Mouse (Mus musculus) limb, embryonic 10.5 days (tissue): Measurements from ENCODE around the gene Rnf128. TPM values are rescaled to one million over a fixed set of nuclear protein-coding genes. Genes with fewer than 3 reads are reported as not detected.
"Not testable (repeated sequence)": the region's sequence is repeated elsewhere in the genome, so short reads cannot be mapped to it uniquely, and the experiment has no call there.

Experiments
- DNase-seq: peaks from one replicate; pipeline ENCODE4 v3.0.0-alpha.2; 2017; ENCODE audit warnings: low spot score
- H3K27ac ChIP-seq: fragments of 300-500 bp; sonication (generic); 2 replicates; pipeline ENCODE4 v1.5.1; 2016; ENCODE audit warnings: mild to moderate bottlenecking
- H3K27me3 ChIP-seq: fragments of 300-500 bp; sonication (generic); 2 replicates; pipeline ENCODE4 v1.6.1; 2016; ENCODE audit warnings: low read depth, mild to moderate bottlenecking; ENCODE audit not compliant: poor library complexity, severe bottlenecking
- H3K36me3 ChIP-seq: fragments of 300-500 bp; sonication (generic); 2 replicates; pipeline ENCODE4 v1.6.1; 2016; ENCODE audit warnings: mild to moderate bottlenecking, moderate library complexity
- H3K4me1 ChIP-seq: fragments of 300-500 bp; sonication (generic); 2 replicates; pipeline ENCODE4 v1.6.1; 2016
- H3K4me3 ChIP-seq: fragments of 300-500 bp; sonication (generic); 2 replicates; pipeline ENCODE4 v1.5.1; 2016; ENCODE audit warnings: mild to moderate bottlenecking, moderate library complexity
- H3K9me3 ChIP-seq: fragments of 300-500 bp; sonication (generic); replicated peaks from 2 replicates; pipeline ENCODE4 v1.6.1; 2016; ENCODE audit warnings: mild to moderate bottlenecking
- WGBS: fragments of 180-500 bp; shearing (Covaris S2); methylation state at CpG from one replicate; pipeline ENCODE4 v1.1.7; 2016; 5-methylcytosine and 5-hydroxymethylcytosine counted together
- polyA plus RNA-seq: library from polyadenylated mRNA; unstranded; fragments of >200 nt; fragmentation: Nextera tagmentation; extraction: Ambion mirVana; gene quantifications from 2 replicates; pipeline ENCODE4 v1.2.1, GENCODE M21; 2016

Rnf128 gene
- polyA plus RNA-seq, 1 experiment from 2014 or later = 3.4 TPM

DNA sequence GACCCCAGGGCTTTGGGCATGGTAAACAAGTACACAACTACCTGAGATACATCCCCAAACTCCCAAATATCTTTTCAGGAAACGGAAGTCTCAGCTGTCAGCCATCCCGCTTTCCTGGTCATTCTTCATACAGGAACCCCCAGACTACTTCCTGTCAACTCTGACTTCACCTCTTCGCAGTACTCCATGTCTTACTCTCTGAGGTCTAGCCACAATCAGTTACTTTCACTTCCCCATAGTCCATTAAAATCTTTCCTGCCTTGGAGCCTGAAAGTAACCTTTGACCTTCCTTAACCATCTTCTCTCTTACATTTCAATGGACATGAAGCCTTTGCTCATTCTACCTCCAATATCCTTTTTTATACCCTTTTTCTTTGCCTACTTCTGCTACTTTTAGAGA lies 6.9 kb downstream of the Rnf128 start:
- 86% methylated on average over 3 of the region's 3 CpGs for WGBS
- H3K4me1 ChIP-seq = no peaks in the 10 kb centered on the region
- no peak overlapping the region for H3K27ac ChIP-seq
- H3K36me3 ChIP-seq = no peaks in the 10 kb centered on the region
- no peaks in the 10 kb centered on the region for H3K9me3 ChIP-seq
- no peak overlapping the region for H3K4me3 ChIP-seq
- H3K27me3 ChIP-seq = peaks cover 59% of the 10 kb centered on the region
- DNase-seq = no peak

DNA sequence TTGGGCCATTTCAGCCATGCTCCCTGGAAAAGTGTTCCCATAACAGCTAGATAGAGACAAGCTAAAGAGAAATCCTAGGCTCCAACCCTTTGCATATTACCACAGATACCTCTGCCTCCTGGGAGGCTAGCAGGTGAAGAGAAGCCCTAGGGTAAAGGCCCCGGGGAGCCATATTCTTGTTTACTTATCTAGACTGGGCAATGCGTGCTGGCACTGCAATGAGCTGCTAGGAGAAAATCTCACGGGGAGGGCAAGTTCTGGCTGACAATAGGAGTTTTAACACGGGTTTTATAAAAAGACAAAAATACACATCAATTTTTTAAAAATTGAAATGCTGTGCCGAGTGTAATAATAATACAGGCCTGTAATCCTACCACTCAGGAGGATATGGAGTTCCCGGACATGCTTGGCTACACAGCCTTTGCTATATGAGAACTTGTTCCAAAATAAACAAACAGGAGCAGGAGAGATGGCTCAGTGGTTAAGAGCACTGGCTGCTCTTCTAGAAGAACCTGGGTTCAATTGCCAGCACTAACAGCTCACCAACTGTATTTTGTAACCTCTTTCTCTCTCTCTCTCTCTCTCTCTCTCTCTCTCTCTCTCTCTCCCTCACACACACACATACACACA lies 15.6 kb downstream of the Rnf128 start:
- Histone ChIP-seq H3K27ac (no peak overlapping the region), H3K9me3 (no peaks in the 10 kb centered on the region), H3K4me3 (no peak overlapping the region), H3K4me1 (no peaks in the 10 kb centered on the region), H3K36me3 (no peaks in the 10 kb centered on the region), H3K27me3 (peaks cover 34% of the 10 kb centered on the region; the same call in 1 of the 2 replicates)
- no peak for DNase-seq
- 77% methylated on average over 6 of the region's 6 CpGs for WGBS

DNA sequence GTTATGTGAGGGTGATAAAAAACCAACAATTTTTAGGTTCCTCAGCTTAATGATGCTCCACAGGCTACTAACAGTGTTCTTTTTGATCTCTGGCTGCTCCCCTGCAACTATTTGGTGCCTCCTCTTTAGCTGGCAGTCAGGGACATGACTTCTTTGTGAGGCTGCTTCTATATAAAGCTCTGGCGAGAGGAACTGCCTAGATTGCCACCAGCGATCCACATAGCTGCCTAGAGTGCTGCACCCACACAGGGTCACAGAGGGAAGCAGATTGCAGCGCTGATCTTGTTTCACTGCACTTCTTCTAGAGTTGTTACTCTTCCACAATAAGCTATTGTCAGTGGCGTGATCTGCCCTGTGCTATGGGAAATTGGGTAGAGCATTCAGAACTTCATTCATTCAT lies 20.5 kb downstream of the Rnf128 start:
- Histone ChIP-seq H3K27me3 (peaks cover 48% of the 10 kb centered on the region), H3K4me1 (no peaks in the 10 kb centered on the region), H3K4me3 (no peak overlapping the region), H3K27ac (no peak overlapping the region), H3K9me3 (no peaks in the 10 kb centered on the region), H3K36me3 (no peaks in the 10 kb centered on the region)
- 55% methylated on average over 4 of the region's 4 CpGs for WGBS
- DNase-seq = no peak

DNA sequence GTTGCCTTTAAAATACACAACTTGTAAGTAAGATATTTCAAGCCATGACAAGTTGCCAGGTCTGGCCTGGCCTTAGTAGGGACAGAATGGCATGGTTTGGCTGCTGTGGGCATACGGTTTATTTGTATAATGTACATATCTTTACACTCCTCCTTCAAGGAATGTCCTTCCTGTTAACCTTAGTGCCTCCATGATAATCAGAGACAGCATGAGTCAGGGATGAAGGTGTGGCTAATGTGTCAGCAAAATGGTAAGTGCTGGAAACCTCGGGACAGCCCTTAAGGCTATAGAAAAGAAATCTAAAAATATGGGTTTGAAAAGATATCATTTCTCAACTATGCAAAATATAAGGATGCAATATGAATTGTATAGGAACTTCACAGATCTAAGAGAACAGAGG lies 23.6 kb downstream of the Rnf128 start:
- H3K4me1 ChIP-seq, H3K9me3 ChIP-seq, H3K4me3 ChIP-seq, H3K27ac ChIP-seq, H3K36me3 ChIP-seq, DNase-seq: not testable (repeated sequence)
- H3K27me3 ChIP-seq = peaks cover 59% of the 10 kb centered on the region
- WGBS = 72% methylated on average over 2 of the region's 2 CpGs

DNA sequence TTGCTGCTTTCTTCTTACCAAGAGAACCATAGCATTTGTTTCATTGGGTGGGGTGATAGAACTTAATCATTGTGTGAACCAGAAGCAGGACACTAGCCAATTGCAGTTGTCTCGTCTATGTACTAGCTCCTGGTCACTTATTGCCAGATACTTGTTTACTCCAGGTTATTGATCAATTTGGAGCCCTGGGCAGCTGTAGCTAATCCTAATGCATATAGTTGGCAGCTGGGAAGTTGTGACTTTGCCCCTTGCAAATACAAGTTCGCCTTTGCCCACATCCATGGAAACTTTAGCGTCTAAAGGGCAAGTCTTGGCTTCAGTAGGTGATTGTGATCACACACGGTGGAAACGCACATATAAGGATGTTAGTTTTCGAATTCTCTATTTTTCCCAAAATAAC lies 33.3 kb downstream of the Rnf128 start:
- H3K36me3 ChIP-seq = no peaks in the 10 kb centered on the region
- no peak for DNase-seq
- H3K4me3 ChIP-seq = no peak overlapping the region
- no peak overlapping the region for H3K27ac ChIP-seq
- H3K4me1 ChIP-seq = no peaks in the 10 kb centered on the region
- H3K27me3 ChIP-seq = peaks cover 69% of the 10 kb centered on the region
- 92% methylated on average over 6 of the region's 6 CpGs for WGBS
- no peaks in the 10 kb centered on the region for H3K9me3 ChIP-seq

DNA sequence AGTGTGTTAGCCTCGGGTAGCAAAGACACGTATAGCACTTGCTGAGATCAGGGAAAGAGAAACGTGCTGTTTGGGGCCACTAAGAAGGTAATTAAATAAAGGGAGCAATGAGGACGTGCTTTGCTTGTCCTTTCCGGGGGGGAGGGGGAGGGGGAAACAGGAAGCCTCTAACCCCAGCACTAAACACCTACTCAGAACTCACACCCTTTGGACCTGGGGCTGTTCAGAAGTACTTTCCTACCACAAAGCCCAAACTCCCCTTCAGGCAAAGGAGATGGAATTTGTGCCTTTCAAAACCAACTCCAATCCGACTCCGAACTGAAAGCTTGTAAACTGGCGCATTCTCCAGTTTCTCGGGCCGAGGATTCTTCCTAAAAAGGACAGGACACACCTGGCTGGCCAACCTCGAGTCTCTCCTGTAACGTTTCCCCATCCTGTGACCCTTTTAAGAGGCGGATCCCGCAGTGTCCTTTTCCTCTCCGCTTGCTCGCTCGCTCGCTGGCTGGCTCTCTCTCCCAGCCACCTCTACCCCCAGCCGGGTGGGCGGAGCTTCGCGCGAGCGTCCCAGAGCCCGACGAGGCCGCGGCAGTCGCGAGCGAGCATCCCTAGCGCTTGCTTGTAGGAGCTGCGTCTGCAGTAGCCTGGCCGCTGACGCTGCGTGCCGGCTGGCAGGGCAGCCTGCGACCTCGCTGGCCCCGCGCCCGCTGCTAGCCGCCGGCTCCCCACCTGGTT lies 47.1 kb downstream of the Rnf128 start:
- peak; percentile 74 for DNase-seq
- Histone ChIP-seq H3K4me3 (peak overlapping the region; percentile 63), H3K27ac (peak overlapping the region; percentile 78), H3K9me3 (no peaks in the 10 kb centered on the region), H3K36me3 (no peaks in the 10 kb centered on the region), H3K27me3 (peaks cover 73% of the 10 kb centered on the region), H3K4me1 (no peaks in the 10 kb centered on the region)
- 9% methylated on average over 37 of the region's 44 CpGs for WGBS

DNA sequence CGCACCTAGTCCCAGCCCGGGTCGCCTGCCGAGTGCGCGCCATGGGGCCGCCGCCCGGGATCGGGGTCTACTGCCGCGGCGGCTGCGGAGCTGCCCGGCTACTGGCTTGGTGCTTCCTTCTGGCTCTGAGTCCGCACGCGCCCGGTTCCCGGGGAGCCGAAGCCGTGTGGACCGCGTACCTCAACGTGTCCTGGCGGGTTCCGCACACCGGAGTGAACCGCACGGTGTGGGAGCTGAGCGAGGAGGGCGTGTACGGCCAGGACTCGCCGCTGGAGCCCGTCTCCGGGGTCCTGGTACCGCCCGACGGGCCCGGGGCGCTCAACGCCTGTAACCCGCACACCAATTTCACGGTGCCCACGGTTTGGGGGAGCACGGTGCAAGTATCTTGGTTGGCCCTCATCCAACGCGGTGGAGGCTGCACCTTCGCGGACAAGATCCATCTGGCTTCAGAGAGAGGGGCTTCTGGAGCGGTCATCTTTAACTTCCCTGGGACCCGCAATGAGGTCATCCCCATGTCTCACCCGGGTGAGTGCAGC lies 47.7 kb downstream of the Rnf128 start:
- Histone ChIP-seq H3K36me3 (no peaks in the 10 kb centered on the region), H3K9me3 (no peaks in the 10 kb centered on the region), H3K27ac (peak overlapping the region; percentile 78), H3K4me3 (peak overlapping the region; percentile 63), H3K27me3 (peaks cover 77% of the 10 kb centered on the region), H3K4me1 (no peaks in the 10 kb centered on the region)
- peak; percentile 59 for DNase-seq
- WGBS = 16% methylated on average over 50 of the region's 54 CpGs

DNA sequence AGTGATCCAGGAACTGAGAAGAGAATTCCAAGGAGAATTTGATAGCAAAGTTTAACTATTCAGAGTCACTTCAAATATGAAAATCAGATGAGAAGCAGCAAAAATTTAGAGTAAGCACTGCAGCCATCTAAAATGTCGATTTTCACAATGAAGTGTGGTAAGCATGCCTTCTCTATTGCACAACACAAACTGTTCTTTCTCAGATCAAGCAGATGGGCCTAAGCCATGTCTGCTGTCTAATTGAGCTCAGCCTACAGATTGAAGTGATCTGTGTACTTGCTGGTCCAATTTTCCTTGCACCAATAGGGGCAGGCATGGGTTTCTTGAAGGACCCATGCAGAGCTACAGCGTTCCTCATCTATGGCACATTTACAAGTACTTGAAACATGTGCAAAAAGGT lies 51.6 kb downstream of the Rnf128 start:
- Histone ChIP-seq H3K27me3 (peaks cover 70% of the 10 kb centered on the region), H3K9me3 (no peaks in the 10 kb centered on the region), H3K4me3 (no peak overlapping the region), H3K36me3 (no peaks in the 10 kb centered on the region), H3K27ac (no peak overlapping the region), H3K4me1 (no peaks in the 10 kb centered on the region)
- WGBS = 72% methylated on average over 2 of the region's 2 CpGs
- no peak for DNase-seq

DNA sequence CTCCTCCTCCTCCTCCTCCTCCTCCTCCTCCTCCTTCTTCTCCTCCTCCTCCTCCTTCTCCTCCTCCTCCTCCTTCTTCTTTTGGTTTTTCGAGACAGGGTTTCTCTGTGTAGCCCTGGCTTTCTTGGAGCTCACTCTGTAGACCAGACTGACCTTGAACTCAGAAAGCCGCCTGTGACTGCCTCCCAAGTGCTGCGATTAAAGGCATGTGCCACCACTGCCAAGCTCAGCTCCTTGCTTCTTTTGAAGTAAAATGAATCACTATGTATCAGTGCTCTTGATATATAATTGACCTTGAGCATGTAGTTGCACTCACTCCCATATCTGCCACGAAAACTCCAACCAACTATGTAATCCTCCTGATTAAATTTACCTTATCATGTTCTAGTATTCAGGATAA lies 59.0 kb downstream of the Rnf128 start:
- no peak overlapping the region for H3K27ac ChIP-seq
- WGBS = 94% methylated on average over 3 of the region's 4 CpGs

DNA sequence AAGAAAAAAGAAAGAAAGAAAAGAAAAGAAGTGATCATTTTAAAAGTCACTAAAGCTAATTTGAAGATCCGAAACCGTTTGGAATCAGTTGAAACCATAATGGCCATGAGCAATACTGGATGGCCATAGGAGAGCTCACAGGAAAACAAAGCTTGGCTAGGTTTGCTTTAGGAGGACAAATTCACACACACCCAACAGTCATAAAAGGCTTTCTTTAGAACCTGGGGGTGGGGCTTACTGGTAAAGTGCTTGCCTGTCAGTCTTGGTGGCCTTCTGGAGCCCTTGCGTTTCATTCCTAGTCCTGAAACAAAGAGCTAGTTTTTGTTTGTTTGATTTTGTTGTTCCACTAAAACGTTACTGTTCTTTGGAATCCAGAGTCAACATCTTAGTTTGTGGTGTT lies 71.6 kb downstream of the Rnf128 start:
- WGBS = 63% methylated on average over 4 of the region's 4 CpGs
- H3K27ac ChIP-seq = no peak overlapping the region
- no peaks in the 10 kb centered on the region for H3K36me3 ChIP-seq
- H3K4me3 ChIP-seq = no peak overlapping the region
- H3K27me3 ChIP-seq = peaks cover 52% of the 10 kb centered on the region
- H3K9me3 ChIP-seq = no peaks in the 10 kb centered on the region
- H3K4me1 ChIP-seq = no peaks in the 10 kb centered on the region
- no peak for DNase-seq

More for the DNA sequence above, 59.0 kb downstream of the Rnf128 start:
- no peak overlapping the region for H3K4me3 ChIP-seq
- H3K9me3 ChIP-seq = no peaks in the 10 kb centered on the region
- no peak for DNase-seq
- no peaks in the 10 kb centered on the region for H3K36me3 ChIP-seq
- H3K27me3 ChIP-seq = peaks cover 30% of the 10 kb centered on the region
- H3K4me1 ChIP-seq = no peaks in the 10 kb centered on the region

DNA sequence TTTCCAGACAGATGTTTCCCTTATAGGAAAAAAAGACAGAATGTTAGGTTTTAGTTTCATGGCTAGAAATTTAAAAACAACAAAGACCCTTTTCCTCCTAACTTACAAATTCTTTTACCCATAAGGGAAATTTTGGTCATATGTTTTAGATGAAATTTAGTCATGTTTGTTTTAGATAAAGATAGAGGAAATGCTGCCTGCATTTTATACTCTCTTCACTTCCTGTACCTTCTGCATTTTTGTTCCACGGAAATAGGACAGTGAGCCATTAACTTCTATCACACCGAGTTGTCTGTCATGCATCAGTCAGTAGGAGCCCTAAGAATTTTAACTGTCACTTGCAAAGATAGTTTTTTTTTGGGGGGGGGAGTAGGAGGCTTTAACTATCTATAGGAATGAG lies 76.6 kb downstream of the Rnf128 start:
- no peaks in the 10 kb centered on the region for H3K4me1 ChIP-seq
- H3K36me3 ChIP-seq = no peaks in the 10 kb centered on the region
- no peaks in the 10 kb centered on the region for H3K9me3 ChIP-seq
- WGBS = 80% methylated on average over 2 of the region's 2 CpGs
- H3K27ac ChIP-seq = no peak overlapping the region
- H3K4me3 ChIP-seq = no peak overlapping the region
- peaks cover 45% of the 10 kb centered on the region for H3K27me3 ChIP-seq
- DNase-seq = no peak

DNA sequence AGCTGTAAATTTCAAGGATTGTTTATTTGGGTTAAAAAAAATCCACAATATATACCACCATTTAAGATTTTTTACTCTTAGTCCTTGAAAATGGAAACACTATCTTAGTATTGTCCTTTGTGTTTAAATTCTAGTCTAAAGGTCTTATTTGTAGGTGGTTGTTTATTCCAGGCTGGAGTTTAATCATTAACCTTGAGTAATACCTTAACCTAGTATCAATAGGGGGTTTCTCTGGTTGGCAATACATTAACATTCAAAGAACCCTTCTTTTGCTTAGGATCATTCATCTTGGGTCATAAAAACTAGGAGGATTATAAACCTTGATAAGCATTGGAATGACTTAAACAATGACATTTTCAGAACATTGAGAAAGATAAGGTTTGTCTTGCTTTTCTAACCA lies 77.3 kb downstream of the Rnf128 start:
- Histone ChIP-seq H3K27ac (no peak overlapping the region), H3K9me3 (no peaks in the 10 kb centered on the region), H3K4me1 (no peaks in the 10 kb centered on the region), H3K27me3 (peaks cover 42% of the 10 kb centered on the region), H3K36me3 (no peaks in the 10 kb centered on the region), H3K4me3 (no peak overlapping the region)
- no peak for DNase-seq

DNA sequence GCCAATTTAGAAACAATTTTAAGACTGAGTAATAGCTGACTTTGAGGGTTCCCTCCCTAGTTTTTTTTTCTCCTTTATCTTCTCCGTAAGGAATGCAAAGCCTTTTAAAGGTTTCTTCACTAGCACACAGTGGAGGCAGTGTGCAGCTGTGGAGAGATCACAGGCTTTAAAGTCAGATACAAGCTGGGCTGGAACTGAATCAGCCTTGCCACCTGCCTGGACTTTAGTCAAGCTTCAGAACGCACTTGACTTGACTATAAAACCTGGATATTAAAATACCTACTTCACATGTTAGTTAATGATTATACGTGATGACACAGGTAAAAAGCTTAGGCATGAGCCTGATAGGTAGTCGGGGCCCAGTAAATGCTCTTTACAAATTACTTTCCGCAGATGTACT lies 89.1 kb downstream of the Rnf128 start:
- H3K9me3 ChIP-seq = no peaks in the 10 kb centered on the region
- peaks cover 60% of the 10 kb centered on the region; the same call in 1 of the 2 replicates for H3K27me3 ChIP-seq
- WGBS = 87% methylated on average over 5 of the region's 5 CpGs
- no peaks in the 10 kb centered on the region for H3K36me3 ChIP-seq
- H3K4me3 ChIP-seq = no peak overlapping the region
- DNase-seq = no peak
- H3K4me1 ChIP-seq = no peaks in the 10 kb centered on the region
- H3K27ac ChIP-seq = no peak overlapping the region
